Mouse (Mus musculus) brain, embryonic 14.5 days (tissue): ENCODE results near the gene Pla2g2d.

Experiments used
- CTCF ChIP-seq: fragments of 200-500 bp; IDR thresholded peaks from 2 replicates; pipeline ENCODE4 v1.5.1; 2012; ENCODE audit warnings: inconsistent platforms, mild to moderate bottlenecking, moderate library complexity, borderline replicate concordance; ENCODE audit not compliant: insufficient read depth, insufficient read length; ENCODE audit errors: extremely low read depth
- POLR2A ChIP-seq: fragments of 200-500 bp; IDR thresholded peaks from 2 replicates; pipeline ENCODE4 v1.6.1; 2012; ENCODE audit warnings: mild to moderate bottlenecking, inconsistent platforms, borderline replicate concordance; ENCODE audit not compliant: poor library complexity, insufficient read depth, insufficient read length, severe bottlenecking; ENCODE audit errors: extremely low read depth

DNA sequence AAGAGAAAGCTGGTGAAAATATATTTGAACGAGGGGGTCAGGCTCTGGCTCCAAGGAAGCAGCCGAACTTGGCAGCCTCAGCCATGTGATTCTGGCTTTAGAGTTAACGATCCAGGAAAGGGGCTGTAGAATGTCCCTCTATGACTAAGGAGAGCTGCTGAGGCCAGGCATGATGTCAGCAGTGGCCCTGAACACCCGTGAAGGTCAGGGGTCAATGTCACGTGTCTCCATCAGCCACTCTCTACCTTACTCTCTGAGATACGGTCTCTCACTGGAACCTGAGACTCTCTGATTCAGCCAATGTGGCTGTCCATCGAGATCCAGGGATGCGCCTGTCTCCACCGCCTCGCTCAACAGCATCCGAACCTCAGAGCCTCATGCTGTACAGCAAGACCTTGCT is 27.4 kb downstream of the Pla2g2d start:
- TF ChIP-seq POLR2A (no peak), CTCF (no peak)
